Mouse (Mus musculus): ENCODE data around the gene Spata18.

The Spata18 gene

GRCm38 (mm10) chr5:73651061-73651854 is at the start of gene Spata18:
TSS of gene Spata18 (plus strand) at chr5:73651379.
- no peak for DNase-seq

DNA sequence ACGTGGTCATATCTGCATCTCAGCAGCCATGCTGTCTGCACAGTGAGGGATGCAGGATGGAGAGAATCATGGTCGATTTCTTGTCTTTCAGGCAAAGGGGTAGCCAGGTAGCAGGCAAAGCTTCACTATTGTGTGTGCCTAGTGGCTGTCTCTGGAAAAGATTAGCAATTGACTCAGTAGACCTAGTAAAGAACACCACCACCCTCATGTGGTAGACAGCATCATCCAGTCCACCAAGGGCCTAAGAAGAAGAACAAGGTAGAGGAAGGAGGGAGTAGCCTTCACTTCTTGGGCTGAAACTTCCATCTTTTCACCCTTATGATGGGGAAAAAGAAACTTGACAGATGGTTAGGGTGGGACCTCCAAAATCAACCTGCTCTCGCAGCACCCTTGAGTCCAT is 48.3 kb upstream of the Spata18 start:
- DNase-seq, result peak; percentile 6

GRCm38 (mm10) chr5:73604542-73604941 is 46.6 kb upstream of the Spata18 start:
- DNase-seq, result no peak

GRCm38 (mm10) chr5:73604964-73605363 is 46.2 kb upstream of the Spata18 start:
- DNase-seq, result no peak

DNA sequence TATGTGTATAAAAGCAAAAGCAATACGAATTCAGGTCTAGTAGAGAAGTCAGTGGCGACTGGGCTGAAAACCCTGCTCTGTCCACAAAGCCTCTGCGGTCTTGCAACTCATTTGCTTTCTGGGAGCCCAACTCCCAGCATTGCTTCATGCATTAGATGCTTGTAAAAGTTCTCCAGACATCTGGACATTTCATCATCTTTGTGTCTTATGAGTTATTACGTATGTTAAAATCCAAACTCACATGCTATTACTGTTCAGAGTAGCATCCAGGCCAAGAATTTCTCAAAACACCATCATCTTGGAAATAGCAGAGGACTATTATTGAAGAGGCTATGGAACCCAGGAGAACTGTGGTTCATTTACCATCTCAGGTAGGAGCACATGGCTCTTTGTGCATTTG is 40.1 kb upstream of the Spata18 start:
- no peak for DNase-seq

DNA sequence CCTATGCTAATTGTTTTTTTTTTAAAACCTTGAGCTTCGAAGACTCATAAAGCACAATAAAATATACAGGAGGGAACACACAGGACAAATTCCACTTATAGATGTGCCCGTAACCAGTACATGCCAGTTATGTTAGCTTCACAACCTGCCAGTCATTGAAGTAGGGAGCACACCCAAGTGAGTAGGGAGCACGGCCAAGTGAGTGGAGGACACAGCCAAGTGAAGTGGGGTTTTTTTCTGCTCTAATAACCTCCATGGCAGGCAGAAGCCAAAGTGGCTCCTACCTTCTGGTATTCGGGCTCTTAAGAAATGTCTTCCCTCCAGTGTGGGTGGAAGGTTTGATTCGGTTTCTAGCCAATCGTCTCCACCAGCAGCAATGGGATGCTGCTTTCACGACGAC is 37.9 kb upstream of the Spata18 start:
- no peak for DNase-seq

- no peak for DNase-seq
These were observed 36.0 kb upstream of the Spata18 start for GRCm38 (mm10) chr5:73615211-73615610.

- no peak for DNase-seq
These were observed 32.2 kb upstream of the Spata18 start for GRCm38 (mm10) chr5:73618969-73619368.

- no peak for DNase-seq
These were observed 25.7 kb upstream of the Spata18 start for GRCm38 (mm10) chr5:73625505-73625904.

- DNase-seq, result no peak
These were observed 24.3 kb upstream of the Spata18 start for GRCm38 (mm10) chr5:73626842-73627241.

DNA sequence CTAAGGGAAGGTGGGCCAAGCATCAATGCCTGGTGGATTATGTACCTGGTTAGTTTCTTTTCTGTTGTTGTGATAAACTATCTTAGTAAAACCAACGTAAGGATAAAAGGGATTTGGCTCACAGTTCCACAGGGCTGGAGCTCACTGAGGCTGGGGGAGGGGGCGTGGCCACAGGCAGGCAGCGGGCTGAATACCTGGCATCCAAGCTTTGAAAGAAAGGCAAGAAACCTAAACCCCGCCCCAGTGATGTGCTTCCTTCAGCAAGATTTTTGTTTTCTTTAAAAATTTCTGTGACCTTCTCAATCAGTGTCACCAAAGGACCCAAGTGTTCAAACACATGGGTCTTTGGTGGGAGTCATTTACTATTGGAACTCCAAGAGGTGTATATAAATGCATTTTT is 23.6 kb upstream of the Spata18 start:
- no peak for DNase-seq

DNA sequence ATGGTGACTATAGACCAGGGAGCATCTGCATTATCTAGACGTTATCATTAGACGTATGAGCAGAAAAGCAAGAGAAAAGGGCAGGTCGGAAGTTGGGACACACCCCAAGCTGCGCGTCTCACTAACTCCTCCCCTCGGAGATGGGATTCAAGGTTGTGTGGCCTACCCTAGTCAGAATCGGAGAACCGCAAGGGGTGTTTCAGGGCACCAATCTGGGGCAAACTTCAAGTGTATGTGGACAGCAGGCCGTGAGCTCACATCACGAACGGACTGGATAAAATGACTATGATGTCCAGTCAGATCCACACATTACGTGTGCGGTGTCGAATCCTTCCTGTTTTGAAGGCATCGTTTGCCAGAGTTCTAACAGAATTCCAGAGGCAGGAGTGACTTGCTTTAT is 23.2 kb upstream of the Spata18 start:
- DNase-seq, result no peak

DNA sequence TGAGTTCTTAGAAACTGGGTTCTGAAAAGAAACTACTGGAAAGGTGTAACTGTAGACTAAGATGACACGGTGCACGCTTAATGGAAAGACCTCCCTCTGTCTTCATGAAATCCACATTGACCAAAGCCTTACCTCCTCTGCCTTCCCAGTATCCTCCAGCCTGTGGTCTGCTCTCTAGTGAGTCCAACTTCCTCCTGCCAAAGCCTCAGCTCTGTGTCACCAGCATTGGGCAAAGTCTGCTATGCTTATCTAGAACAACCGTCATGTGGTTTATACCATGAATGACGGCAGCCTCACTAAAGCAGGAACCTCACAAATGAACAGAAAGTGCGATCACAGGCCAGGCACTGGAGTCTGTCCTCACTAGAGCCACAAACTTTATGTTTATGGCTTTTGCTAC is 21.0 kb upstream of the Spata18 start:
- DNase-seq, result peak; percentile 28

- no peak for DNase-seq
These were observed 20.1 kb upstream of the Spata18 start for GRCm38 (mm10) chr5:73631001-73631558.

GRCm38 (mm10) chr5:73632291-73632690 is 18.9 kb upstream of the Spata18 start, which contains the start of gene Lrrc66:
TSS of gene Lrrc66 (minus strand) at chr5:73632526.
- no peak for DNase-seq

- peak; percentile 84 for DNase-seq
These were observed 18.0 kb upstream of the Spata18 start for GRCm38 (mm10) chr5:73633141-73633540.

GRCm38 (mm10) chr5:73637337-73638107 is 13.7 kb upstream of the Spata18 start:
- peak; percentile 29 for DNase-seq

DNA sequence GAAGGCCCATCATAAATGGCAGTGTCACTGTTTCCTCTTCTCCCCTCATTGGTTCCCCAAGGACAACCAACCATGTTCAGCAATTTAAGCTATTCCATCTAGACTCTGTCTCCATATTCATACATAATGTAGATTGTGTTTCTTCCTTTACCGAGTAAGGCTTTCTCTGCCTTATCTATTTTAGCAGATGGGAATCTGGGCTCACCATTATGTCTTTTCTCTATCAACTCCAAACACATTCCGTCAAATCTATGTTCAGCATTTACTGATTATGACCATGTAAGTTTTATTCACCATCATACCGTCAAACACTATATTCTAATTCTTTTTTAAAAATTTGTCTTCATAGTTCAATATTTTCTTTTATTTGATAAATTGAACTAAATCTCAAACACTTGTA is 10.1 kb upstream of the Spata18 start:
- DNase-seq, result no peak

GRCm38 (mm10) chr5:73642091-73642490 is 9.1 kb upstream of the Spata18 start:
- peak; percentile 49 for DNase-seq

- peak; percentile 90 for DNase-seq
These were observed 3.8 kb upstream of the Spata18 start, which contains the start of gene Sgcb for GRCm38 (mm10) chr5:73647261-73647900. TSS of gene Sgcb (minus strand) at chr5:73647790.

DNA sequence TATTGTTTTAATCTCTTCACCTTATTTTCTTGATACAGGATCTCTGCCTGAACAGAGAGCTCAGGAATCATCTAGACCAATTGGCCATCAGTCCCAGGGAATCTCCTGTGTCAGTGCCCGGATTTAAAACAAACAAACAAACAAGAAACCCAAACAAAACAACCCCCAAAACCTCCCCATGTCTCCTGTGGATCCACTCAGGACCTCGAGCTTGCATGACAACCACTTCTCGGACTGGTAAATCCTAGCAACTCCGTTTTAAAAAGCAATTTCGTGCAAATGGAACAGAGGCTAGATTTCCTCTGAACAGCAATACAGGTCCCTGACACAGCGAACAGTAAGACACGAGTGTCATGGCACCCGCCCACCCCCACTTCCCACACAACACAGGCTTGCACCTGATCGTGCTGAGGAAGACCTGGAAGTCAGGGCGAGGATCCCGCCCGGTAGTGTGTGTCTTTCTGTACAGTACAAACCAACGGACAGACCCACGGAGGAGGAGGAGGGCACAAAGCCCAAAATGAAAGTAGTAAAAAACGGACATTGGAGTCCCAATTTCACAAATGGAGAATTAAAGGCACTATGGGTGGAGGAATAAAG is 714 bp upstream of the Spata18 start:
- DNase-seq, result peak; percentile 25

- DNase-seq, result peak; percentile 74
These were observed 649 bp downstream of the Spata18 start for GRCm38 (mm10) chr5:73651855-73652201.

DNA sequence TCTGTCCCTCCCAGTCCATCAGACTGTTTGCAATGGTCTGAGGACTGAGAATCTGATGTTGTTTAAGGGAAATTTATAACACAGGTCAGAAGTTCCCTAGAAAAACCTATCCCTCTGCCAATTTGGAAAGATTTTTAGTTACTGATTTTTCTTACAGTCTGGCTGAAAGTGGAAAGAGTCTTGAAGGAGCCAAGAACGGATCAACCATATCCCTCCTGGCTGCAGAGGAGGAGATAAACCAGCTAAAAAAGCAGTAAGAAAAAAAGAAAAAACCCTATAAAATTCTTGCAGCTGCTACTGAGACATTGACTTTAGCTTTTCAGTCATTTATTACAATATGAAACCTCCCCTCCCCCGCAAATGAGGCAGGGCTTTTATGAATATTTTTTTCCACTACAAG is 15.5 kb downstream of the Spata18 start:
- no peak for DNase-seq
